Mouse (Mus musculus) naive thymus-derived CD4-positive, alpha-beta T cell, adult 2 months (primary cell): ENCODE results near the gene Gm49358.

Experiments
- DNase-seq: peaks from one replicate; pipeline ENCODE4 v3.0.0-alpha.2; 2011; ENCODE audit warnings: low read depth

Gm49358 gene

GRCm38 (mm10) chr10:86778398-86779116 is 14.8 kb downstream of the Gm49358 start, which contains the start of gene Nt5dc3:
Gene Nt5dc3, plus strand, starts transcription at chr10:86779005.
- peak; percentile 98 for DNase-seq

DNA sequence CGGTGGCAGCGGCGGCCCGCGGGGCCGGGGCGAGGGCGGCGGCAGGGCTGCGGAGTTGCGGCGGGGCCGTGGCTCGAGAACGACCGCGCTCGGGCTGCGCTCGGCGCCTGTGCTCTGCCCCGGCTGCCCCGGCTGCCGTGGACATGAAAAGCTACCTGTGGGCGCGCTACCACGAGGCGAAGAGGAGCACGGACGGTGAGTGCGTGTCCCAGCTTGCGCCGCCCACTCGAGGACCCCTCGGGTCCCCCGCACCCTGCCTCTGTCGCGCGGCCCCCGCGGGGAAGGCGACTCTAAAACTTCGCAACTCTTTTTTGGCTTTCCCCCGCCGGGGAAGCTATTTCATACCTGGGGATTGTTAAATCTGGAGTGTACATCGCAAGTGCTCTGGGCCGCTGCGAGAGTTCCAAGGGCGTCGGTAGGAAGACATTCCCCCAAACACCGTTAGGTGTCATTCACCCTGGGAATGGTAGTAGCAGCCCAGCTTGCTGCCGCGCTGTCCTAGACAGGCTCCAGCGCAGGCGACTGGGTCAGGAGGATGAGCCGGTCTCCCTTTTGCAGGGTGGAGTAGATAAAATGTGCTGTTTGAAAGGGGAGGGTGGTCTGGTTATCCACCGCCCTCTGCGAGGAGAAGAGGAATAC is 15.5 kb downstream of the Gm49358 start:
- no peak for DNase-seq

- DNase-seq: no peak
Measured at GRCm38 (mm10) chr10:86779816-86780500, 16.2 kb downstream of the Gm49358 start.

DNA sequence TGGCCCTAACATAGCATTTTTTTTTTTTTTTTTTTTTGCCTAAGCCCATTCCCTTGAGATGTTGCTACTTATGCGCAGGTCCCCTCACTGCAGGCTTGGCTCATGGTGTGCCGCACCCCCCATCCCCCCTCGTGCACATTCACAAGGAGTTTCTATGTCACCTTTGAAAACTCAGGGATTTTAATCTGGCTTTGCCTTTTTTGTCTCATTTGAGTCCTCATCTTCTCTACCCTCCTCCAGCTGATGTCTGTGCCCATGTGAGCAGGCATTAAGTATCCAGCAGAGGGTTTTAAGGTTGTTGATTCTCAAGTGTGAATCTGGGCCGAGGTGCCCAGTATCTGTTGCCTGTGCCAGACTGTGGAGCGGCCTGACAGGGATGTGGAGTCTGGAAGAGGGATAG is 17.9 kb downstream of the Gm49358 start:
- DNase-seq: no peak

- DNase-seq: no peak
Measured at GRCm38 (mm10) chr10:86782656-86783055, 18.9 kb downstream of the Gm49358 start.

GRCm38 (mm10) chr10:86783561-86783960 is 19.8 kb downstream of the Gm49358 start:
- DNase-seq: no peak

DNA sequence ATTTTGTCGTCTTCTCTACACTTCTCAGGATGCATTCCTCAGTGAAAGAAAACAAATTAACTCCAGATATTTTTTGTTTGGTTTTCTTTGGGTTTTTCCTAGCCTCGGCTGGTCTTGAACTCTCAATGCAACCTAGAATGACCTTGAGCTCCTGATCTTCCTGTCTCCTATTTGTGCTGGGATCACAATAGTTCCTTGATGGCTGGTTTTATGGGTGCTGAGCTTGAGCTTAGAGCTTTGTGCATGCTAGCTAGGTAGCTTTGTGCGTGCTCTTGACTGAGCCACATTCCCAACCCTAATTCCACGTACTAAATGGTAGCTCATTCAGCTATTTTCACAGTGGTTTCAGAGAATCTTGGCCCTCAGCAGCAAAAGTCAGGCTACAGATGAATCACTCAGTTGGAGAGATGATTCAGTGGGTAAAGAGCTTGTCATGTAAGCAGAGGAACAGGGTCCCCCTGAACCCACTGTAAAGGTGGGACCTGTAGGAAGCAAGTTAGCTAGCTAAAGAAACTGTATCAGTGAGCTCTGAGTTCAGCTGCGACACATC is 20.4 kb downstream of the Gm49358 start:
- DNase-seq: no peak

DNA sequence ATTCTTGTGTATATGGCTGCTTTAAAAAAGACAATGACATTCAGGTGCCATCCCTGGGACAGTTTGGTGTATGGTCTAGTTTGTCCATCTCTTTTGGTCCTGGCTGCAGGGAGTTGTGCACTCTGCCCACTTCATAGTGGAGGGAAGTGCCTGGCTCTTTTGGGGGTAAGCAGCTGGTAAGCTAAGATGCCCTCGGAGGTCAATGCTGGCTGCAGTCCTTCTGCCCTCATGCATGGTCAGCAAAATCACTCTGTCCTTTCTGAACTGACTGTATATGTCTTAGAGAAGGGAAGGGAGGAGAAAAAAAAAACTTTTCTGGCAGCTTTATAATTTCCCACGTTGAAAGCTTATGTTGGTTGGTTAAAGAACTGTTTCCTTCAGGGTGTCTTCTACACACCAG is 21.6 kb downstream of the Gm49358 start:
- DNase-seq: no peak

- no peak for DNase-seq
Measured at GRCm38 (mm10) chr10:86786083-86786482, 22.3 kb downstream of the Gm49358 start.

DNA sequence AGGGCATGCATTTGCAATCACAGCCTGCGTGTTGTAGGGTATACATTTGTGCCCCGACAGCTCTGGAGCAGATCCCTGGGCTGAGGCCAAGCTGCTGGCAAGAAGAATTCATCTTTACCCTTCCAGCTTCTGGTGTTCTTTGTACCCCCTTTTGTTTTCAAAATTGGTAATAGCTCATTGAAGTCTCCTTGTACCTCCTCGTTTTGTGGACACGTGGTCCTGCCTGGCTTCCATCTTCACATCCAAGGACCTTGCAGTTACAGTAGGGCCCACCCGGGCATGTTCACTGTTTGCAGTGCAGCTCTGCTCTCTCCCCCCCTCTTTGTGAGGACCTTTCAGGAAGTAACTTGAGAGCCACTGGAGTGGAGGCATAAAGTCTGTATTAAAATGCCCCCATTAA is 24.4 kb downstream of the Gm49358 start:
- DNase-seq: no peak

GRCm38 (mm10) chr10:86789146-86789672 is 25.4 kb downstream of the Gm49358 start:
- DNase-seq: no peak

DNA sequence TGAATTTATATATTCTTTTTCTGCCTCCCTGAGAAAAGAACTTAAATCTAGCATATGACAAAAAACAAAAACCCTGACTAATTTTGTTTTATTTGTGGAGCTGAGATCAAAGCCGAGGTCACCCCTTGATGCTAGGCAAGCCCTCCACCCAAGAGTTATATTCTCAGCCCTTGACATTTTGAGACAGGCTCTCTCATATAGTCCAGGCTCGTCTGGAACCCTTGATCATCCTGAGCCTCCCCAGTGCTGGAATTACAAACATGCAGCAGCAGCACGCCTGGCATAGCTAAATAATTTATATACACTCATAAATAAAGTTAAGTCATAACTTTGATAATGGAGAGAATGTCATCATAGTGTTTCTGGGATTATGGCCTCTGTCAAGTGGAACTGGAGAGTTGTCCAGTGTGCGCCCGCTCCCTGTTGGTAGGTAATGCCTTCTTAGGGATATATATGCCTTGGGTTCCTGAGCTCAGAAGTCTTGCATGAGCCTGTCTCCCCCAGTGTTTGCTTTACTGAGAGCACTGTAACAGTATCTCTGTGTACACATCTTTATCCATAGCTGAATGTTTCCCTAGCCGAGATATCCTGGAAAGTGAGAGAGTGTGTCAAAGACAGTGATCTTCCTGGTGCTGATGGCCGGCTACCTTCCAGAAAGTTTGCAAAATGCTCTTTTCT is 27.9 kb downstream of the Gm49358 start:
- DNase-seq: no peak

GRCm38 (mm10) chr10:86793509-86793951 is 29.8 kb downstream of the Gm49358 start:
- no peak for DNase-seq

DNA sequence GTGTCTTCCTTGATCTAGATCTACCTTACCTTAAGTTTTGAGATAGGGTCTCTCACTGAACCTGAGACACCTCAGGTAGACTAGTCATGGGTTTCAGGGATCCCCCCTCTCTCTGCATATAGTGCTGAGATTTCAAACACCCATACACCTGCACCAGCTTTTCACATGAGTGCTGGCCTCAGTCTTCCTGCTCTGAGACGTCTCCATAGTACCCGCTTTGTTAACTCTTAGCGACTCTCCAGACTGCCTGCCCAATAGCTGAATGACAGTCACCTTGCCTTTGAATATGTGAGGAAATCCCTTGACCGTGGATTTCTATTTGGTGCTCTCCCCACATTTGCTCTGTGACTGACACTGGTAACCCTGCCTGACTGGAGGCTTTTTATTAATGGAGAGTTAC is 30.4 kb downstream of the Gm49358 start:
- DNase-seq: no peak

- no peak for DNase-seq
Measured at GRCm38 (mm10) chr10:86794794-86795535, 31.2 kb downstream of the Gm49358 start.

GRCm38 (mm10) chr10:86796073-86796741 is 32.4 kb downstream of the Gm49358 start:
- DNase-seq: no peak

GRCm38 (mm10) chr10:86807362-86807761 is 43.6 kb downstream of the Gm49358 start:
- DNase-seq: no peak

DNA sequence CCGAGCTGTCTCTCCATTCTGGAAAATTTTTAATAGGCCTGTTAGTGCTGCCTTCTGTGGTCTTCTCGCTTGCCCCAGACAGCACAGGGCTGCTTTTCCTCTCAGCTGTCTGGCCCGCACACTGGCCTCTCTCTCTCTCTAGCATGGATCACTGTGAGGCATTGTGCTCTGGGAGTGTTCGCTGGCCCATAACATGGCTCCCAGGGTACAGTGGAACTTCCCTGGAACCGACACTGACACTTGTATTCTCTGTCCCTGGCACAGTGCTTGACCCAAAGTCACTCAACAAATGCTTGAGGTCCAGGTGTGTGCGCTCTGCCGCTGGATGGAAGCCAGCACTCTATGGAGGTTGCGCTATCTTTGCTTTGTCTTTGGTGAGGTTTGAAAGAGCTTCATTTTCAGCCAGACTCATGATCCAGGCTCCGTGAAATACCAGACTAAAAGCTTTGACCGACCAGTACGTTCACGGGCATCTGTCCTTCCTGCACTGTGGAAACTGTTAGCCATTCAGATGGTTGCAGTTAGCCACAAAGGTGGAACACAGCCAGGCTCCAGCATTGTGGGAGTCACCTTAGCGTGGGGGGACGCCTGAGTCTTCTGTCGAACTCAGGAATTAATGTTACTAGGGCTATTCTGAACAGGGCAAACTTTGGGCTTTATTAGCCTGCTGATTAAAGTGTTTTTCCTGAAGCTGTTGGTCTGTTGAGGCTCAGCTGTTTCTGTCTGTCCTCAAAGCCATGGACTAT is 44.4 kb downstream of the Gm49358 start:
- DNase-seq: no peak

DNA sequence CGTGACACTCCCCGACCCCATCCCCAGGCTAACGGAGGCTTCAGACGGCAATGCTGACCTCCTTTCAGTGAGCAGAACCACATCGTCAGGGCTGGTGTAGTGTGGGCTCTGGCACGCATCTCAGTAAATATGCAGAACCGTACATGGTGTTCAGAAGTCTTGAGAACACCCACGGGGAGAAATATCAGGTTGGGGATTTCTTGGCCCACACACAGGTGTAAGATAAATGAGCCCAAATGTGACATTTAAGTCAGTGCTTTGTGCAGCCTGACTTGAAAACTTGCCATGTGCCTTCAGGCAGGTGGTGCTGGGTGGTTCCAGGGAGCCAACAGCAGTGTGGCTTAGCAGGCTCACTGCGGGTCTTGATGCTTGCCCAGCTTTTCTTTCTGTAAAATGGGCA is 46.2 kb downstream of the Gm49358 start:
- no peak for DNase-seq

GRCm38 (mm10) chr10:86810612-86811011 is 46.8 kb downstream of the Gm49358 start:
- no peak for DNase-seq
